Mouse (Mus musculus): Measurements from ENCODE around the gene Gm21885. TPM values are rescaled to one million over a fixed set of nuclear protein-coding genes. Genes with fewer than 3 reads are reported as not detected.

Gene Gm21885
- not detected in 2 replicates for polyA plus RNA-seq (2015; fragmentation: Nextera tagmentation; extraction: Ambion mirVana)

DNA sequence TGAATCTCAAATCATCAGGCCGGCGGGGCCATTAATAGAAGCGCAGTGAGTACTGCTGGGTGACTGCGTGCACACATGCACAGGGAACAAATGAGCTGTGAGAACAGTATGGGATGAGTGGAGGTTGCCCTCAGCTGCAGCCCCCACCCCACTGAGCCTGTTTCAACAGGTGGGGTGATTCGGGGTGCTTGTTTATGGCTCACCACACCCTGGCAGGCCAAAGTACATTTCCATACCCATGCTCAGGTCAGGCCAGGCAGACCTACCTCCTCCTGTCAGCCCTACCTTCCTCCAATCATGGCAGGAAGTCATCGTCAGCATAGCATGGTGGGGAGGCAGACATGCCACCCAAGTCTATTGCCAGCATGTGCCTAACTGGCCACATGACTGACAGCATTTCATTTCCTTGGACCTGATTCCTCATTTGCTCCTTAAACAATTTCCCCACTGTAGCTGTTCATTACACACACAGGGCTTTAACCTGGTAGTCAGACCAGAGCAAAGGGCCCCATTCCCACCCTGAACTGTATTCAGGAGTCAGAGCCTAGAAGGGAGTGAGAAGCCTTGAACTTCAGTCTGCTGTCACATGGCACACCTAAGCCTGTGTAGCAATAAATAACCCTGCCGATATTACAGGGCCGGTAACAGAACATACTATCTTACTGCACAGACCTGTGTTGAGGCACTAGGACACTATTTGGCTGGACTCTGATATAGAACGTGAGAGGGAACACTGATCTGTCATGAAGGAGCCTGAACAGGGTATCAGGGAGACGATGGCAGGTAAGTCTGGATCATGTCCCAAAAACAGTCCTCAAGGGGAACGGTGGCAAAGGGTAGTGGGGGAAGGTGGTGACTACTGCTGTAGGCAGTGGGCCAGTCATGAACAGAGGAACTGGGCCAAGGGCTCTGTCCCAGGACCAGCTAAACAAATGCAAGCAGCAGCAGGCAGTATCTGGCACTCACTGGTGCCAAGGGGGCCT lies at the start of gene Gm21885:
TSS of gene Gm21885 (plus strand) at position 675 of the 983 bp plus-strand sequence.
- Histone ChIP-seq H3K4me3 (replicated peaks) (no peak within 1 kb of the TSS), H3K4me2 (no peak within 1 kb of the TSS), H3K9me3 (replicated peaks) (no peaks in the 10 kb centered on the region), H3K27ac (replicated peaks) (no peak within 1 kb of the TSS; the same call in 1 of the 2 replicates), H3K36me3 (peaks cover 22% of the 10 kb centered on the region), H3K9ac (replicated peaks) (no peak within 1 kb of the TSS), H3K27me3 (replicated peaks) (no peaks in the 10 kb centered on the region), H3K4me1 (peaks cover 10% of the 10 kb centered on the region)
- ATAC-seq (ENCODE audit: low FRiP score) = no peak
- 80% methylated on average over 11 of the region's 11 CpGs for WGBS

DNA sequence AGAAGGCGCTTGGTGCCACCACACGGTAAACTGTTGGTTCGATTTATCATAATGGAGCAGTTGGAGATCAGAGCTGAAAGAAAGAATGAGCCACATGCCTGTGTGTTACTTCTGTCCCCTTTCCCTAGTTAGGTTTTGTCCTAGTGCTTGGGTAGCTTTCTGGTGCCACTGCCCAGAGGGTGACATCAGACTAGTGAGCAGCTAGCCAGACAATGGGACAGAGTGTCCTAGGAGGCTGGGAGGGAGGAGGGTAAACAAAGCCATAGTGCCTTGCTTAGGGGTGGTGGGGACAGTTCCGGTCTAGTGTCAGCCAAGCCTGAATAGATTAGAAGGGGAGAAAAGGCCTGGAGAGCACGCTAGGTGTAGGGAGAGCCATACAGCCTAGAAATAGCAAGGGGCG lies 48.3 kb upstream of the Gm21885 start:
- no peak overlapping the region for H3K27ac ChIP-seq (replicated peaks)
- ATAC-seq (ENCODE audit: low FRiP score) = no peak
- no peak overlapping the region for H3K4me3 ChIP-seq (replicated peaks)
- WGBS = 61% methylated on average over 6 of the region's 6 CpGs
- H3K9me3 ChIP-seq (replicated peaks) = no peaks in the 10 kb centered on the region
- H3K36me3 ChIP-seq = no peaks in the 10 kb centered on the region
- H3K27me3 ChIP-seq (replicated peaks) = no peaks in the 10 kb centered on the region
- peaks cover 16% of the 10 kb centered on the region for H3K4me1 ChIP-seq
- no peak overlapping the region for H3K9ac ChIP-seq (replicated peaks)
- no peak overlapping the region for H3K4me2 ChIP-seq

DNA sequence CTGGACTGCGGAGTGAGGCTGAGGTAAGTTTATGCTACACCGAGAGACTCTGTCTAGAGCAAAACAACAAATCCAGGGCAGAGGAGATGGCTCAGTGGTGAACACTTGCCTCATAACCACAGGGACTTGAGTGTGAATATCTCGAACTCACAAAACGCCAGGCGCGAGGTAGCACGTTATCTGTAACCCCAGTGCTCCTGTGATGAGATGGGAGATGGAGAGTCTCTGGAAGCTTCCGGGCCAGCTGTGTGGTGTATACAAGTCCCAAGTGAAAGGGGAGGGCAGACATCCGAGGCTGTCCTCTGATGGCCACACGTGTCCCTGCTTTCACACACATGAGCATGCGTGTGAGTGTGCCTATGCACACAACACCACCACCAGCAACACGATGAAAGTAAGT lies 47.3 kb upstream of the Gm21885 start:
- no peak overlapping the region for H3K4me3 ChIP-seq (replicated peaks)
- peaks cover 14% of the 10 kb centered on the region for H3K4me1 ChIP-seq
- H3K27ac ChIP-seq (replicated peaks) = no peak overlapping the region
- no peak overlapping the region for H3K4me2 ChIP-seq
- no peaks in the 10 kb centered on the region for H3K9me3 ChIP-seq (replicated peaks)
- H3K9ac ChIP-seq (replicated peaks) = no peak overlapping the region
- 90% methylated on average over 12 of the region's 12 CpGs for WGBS
- ATAC-seq (ENCODE audit: low FRiP score) = no peak
- H3K27me3 ChIP-seq (replicated peaks) = no peaks in the 10 kb centered on the region
- no peaks in the 10 kb centered on the region for H3K36me3 ChIP-seq

DNA sequence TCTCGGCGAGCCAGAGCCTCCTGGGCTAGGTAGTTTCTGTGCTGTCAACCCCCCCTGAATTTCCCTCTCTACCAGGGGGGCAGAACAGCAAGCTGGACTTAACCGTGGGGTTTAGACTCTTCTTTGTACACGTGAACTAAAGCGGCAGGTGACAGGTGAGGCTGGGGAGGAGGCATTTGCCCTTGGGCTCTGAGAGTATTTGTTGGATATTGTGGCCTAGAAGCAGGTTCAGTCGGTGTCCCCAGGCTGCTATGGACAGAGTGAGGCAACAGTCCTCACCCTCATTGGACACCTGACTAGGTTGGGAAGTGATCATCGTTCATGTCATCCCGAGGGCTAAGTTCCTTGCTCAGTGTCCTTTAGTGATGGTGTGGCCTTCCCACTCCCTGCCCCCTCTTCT lies 46.8 kb upstream of the Gm21885 start:
- ATAC-seq (ENCODE audit: low FRiP score) = no peak
- 86% methylated on average over 8 of the region's 8 CpGs for WGBS
- Histone ChIP-seq H3K4me1 (peaks cover 14% of the 10 kb centered on the region), H3K27ac (replicated peaks) (no peak overlapping the region), H3K9ac (replicated peaks) (no peak overlapping the region), H3K27me3 (replicated peaks) (no peaks in the 10 kb centered on the region), H3K9me3 (replicated peaks) (no peaks in the 10 kb centered on the region), H3K4me2 (no peak overlapping the region), H3K4me3 (replicated peaks) (no peak overlapping the region), H3K36me3 (no peaks in the 10 kb centered on the region)

DNA sequence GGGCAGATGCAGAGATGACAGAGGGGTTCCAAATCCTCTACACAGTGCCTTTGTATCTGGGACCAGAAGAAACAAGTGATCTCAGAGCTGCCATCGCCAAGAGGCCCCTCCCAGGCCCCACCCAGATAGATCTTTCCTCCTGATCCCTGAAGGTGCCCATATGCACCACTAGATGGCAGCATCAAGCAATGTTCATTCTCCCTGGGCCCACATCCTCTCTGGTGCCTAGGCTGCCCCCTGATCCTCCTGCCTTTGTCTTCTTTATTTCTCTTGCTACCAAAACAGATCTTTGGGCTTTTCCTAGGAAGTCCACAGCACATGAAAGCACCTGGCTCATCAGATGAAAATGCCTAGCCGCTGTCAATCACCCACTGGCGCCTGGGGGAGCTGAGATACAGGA lies 45.6 kb upstream of the Gm21885 start:
- no peaks in the 10 kb centered on the region for H3K9me3 ChIP-seq (replicated peaks)
- H3K9ac ChIP-seq (replicated peaks) = no peak overlapping the region; the same call in 1 of the 2 replicates
- no peaks in the 10 kb centered on the region for H3K36me3 ChIP-seq
- WGBS = 23% methylated on average over 3 of the region's 3 CpGs
- H3K27ac ChIP-seq (replicated peaks) = peak overlapping the region; percentile 72
- H3K4me2 ChIP-seq = peak overlapping the region; percentile 19; the same call in 1 of the 2 replicates
- H3K4me3 ChIP-seq (replicated peaks) = no peak overlapping the region
- H3K27me3 ChIP-seq (replicated peaks) = no peaks in the 10 kb centered on the region
- H3K4me1 ChIP-seq = peaks cover 14% of the 10 kb centered on the region
- ATAC-seq (ENCODE audit: low FRiP score) = peak; percentile 89

DNA sequence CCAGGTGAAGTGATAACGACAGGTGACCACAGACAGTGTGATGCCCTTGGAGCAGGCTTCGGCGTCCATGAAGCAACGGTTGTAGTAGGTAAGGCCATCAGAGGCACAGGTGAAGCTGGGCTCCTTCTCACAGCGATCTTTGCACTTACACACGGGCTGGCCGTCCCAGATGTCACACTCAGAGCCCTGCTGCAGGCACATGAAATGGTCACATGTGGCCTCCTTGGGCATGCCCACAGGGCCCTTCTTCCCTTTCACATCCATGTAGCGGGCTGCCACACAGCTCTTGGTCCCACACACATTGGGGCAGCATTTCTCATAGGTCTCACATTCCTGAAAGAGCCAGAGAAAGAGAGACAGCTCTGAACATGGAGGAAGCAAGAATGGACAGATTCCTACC lies 42.9 kb upstream of the Gm21885 start:
- no peak for ATAC-seq (ENCODE audit: low FRiP score)
- no peak overlapping the region for H3K9ac ChIP-seq (replicated peaks)
- H3K4me2 ChIP-seq = no peak overlapping the region
- peaks cover 28% of the 10 kb centered on the region for H3K4me1 ChIP-seq
- no peaks in the 10 kb centered on the region for H3K9me3 ChIP-seq (replicated peaks)
- 94% methylated on average over 8 of the region's 8 CpGs for WGBS
- no peak overlapping the region for H3K4me3 ChIP-seq (replicated peaks)
- H3K27ac ChIP-seq (replicated peaks) = no peak overlapping the region
- H3K27me3 ChIP-seq (replicated peaks) = 0 out of 2 replicates have a peak, but pooled peaks cover 4% of the 10 kb centered on the region
- H3K36me3 ChIP-seq = no peaks in the 10 kb centered on the region

DNA sequence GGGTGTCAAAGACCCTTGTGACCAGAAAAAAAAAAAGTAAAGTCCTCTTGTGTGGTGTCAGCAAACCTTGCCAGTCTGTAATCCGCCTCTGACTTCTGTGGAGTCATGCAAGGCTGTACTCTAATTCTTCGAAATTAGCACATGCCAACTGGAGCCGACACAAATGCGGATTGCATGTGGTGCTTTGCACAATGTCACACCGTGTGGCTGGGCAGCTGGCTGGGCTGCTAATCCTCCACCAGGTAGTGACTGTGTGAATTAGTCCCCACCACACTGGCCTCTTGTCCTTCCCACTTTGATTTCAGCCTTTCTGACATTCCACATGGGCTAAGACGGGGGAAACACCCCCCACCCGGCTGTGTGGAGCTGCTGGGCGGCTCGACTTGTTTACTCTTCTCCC lies 42.0 kb upstream of the Gm21885 start:
- Histone ChIP-seq H3K9me3 (replicated peaks) (no peaks in the 10 kb centered on the region), H3K4me1 (peaks cover 34% of the 10 kb centered on the region)

DNA sequence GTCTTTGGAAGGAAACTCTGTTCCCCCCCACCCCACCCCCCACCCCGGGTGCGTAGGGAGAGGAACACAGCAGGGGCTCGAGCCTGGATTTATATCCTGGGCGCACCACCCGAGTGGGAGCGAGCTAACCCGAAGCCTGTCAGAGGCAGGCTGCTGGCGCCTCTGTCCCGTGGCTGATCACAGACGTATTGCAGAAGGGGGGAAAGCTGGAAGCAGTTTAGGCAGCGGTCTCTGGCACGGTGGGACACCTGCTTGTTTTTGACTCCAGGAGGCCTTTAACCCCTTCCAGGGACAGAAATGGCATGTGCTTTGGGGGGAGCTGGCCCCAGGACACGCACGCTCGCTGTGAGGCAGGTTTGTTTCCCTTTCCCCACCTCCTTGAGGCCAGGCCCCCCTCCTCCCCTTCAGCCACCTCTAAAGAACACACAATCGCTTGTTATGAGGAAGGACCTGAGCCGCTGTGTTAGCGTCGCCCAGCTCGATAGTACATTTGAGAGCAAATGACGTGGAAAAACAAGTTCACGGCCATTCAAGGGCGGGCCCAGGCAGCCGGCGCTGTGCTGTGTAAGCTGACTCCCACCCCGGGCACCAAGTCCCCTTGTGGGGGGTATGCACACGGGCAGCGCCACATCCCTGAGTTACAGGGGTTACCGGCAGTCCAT lies 38.8 kb upstream of the Gm21885 start:
- WGBS = 4% methylated on average over 29 of the region's 29 CpGs
- H3K9me3 ChIP-seq (replicated peaks) = no peaks in the 10 kb centered on the region
- 0 out of 2 replicates have a peak, but pooled peaks cover 9% of the 10 kb centered on the region for H3K27me3 ChIP-seq (replicated peaks)
- ATAC-seq (ENCODE audit: low FRiP score) = peak; percentile 46
- H3K4me2 ChIP-seq = peak overlapping the region; percentile 54
- H3K27ac ChIP-seq (replicated peaks) = peak overlapping the region; percentile 54; the same call in 1 of the 2 replicates
- peak overlapping the region; percentile 19 for H3K4me3 ChIP-seq (replicated peaks)
- H3K9ac ChIP-seq (replicated peaks) = 0 out of 2 replicates have a peak overlapping the region, but pooled peaks have one; percentile 17
- no peaks in the 10 kb centered on the region for H3K36me3 ChIP-seq
- peaks cover 34% of the 10 kb centered on the region for H3K4me1 ChIP-seq

More for the DNA sequence above, 42.0 kb upstream of the Gm21885 start:
- H3K4me2 ChIP-seq = no peak overlapping the region
- H3K27me3 ChIP-seq (replicated peaks) = 0 out of 2 replicates have a peak, but pooled peaks cover 4% of the 10 kb centered on the region
- ATAC-seq (ENCODE audit: low FRiP score) = no peak
- H3K36me3 ChIP-seq = no peaks in the 10 kb centered on the region
- no peak overlapping the region for H3K27ac ChIP-seq (replicated peaks)
- no peak overlapping the region for H3K9ac ChIP-seq (replicated peaks)
- H3K4me3 ChIP-seq (replicated peaks) = no peak overlapping the region
- 48% methylated on average over 9 of the region's 9 CpGs for WGBS

DNA sequence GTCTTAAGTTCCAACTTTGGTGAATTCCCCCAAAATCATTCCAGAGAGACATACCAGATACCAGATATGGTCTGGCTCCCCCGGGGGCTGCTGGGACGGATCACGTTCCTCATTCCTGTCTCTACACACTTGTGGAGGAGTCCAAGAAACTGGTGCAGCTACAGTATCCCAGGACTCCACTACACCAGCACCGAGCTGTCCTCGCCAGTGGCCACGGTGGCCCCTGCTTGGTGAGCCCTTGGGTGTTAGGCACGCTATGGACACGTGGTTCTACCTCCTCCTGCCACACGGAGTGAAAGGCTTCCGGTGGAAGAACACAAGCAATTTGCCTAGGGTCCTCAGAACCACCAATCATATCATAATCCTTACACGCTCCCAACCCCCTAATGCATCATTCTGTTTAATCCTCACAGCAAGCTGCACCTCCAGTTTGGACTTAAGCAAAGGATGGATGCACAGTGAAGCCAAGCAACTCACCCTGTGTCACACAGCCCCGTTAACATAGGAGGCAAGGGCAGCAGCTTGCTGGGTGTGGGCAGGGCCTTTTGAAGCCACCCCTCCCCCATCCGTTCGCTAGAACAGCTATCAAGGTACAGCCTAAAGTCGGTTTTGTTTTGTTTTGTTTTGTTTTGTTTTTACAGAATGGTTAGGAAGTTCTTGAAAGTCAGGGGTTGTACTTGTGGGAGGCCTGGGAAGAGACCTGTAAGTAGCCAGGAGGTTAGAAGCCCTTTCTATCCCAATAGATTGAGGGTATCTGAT lies 38.1 kb upstream of the Gm21885 start:
- H3K9me3 ChIP-seq (replicated peaks) = no peaks in the 10 kb centered on the region
- H3K4me2 ChIP-seq = peak overlapping the region; percentile 54
- H3K27me3 ChIP-seq (replicated peaks) = 0 out of 2 replicates have a peak, but pooled peaks cover 9% of the 10 kb centered on the region
- H3K4me3 ChIP-seq (replicated peaks) = peak overlapping the region; percentile 19; the same call in 1 of the 2 replicates
- peaks cover 34% of the 10 kb centered on the region for H3K4me1 ChIP-seq
- peak overlapping the region; percentile 54; the same call in 1 of the 2 replicates for H3K27ac ChIP-seq (replicated peaks)
- 0 out of 2 replicates have a peak overlapping the region, but pooled peaks have one; percentile 17 for H3K9ac ChIP-seq (replicated peaks)
- no peak; the same call in 1 of the 2 replicates for ATAC-seq (ENCODE audit: low FRiP score)
- 33% methylated on average over 15 of the region's 15 CpGs for WGBS
- no peaks in the 10 kb centered on the region for H3K36me3 ChIP-seq

DNA sequence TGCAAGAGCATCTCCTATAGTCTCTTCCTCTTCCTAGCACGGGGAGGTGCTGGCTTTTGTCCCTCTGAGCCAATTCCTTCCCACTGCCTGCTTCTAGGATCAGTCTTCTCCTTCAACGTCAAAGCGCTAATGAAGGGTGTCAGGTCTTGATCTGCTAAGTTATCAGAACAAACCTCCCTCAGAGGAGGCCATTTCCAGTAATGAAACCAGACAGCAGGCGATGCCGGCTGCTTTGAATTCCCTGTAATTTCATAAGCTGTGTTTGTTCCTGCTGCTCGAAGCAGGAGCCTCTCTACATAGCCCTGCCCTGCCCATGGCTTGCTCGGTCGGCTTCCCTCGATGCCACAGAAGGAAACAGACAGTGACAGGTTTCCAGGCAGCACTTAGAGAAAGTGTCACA lies 37.3 kb upstream of the Gm21885 start:
- Histone ChIP-seq H3K27ac (replicated peaks) (0 out of 2 replicates have a peak overlapping the region, but pooled peaks have one; percentile 15), H3K9ac (replicated peaks) (no peak overlapping the region), H3K4me1 (peaks cover 34% of the 10 kb centered on the region), H3K4me3 (replicated peaks) (no peak overlapping the region), H3K9me3 (replicated peaks) (no peaks in the 10 kb centered on the region), H3K4me2 (no peak overlapping the region), H3K36me3 (no peaks in the 10 kb centered on the region), H3K27me3 (replicated peaks) (0 out of 2 replicates have a peak, but pooled peaks cover 9% of the 10 kb centered on the region)
- 56% methylated on average over 9 of the region's 9 CpGs for WGBS
- ATAC-seq (ENCODE audit: low FRiP score) = no peak

Data from neural tube, embryonic 15.5 days (tissue).